Mouse (Mus musculus): ENCODE results near the gene Cse1l. TPM values are rescaled to one million over a fixed set of nuclear protein-coding genes. Genes with fewer than 3 reads are reported as not detected.

The Cse1l gene
- polyA plus RNA-seq, 1 experiment = 15.8 TPM

DNA sequence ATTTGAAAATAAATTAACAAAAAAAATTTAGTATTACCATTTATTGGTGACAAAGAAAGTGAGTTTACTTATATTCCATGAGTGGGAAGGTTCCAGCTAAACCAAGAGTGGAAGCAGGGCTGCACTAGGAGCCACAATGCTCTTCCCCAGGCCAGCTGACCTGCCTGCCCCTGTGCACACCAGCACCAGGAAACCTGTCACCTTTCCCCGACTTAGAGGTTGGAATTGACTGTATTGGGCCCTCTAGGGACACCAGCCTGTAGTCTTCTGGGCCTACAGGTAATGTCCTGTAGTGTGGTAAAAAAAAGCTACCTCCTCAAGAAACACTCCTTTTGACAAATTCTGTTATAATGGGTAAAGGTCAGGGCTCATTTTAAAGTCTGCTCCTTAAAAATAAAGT is 42.4 kb downstream of the Cse1l start:
- no peak overlapping the region for H3K27ac ChIP-seq (ENCODE audit: insufficient read depth, low read depth, low read length)
- WGBS = 39% methylated on average over 1 of the region's 1 CpGs
- DNase-seq = no peak
- no peaks in the 10 kb centered on the region for H3K27me3 ChIP-seq (replicated peaks; ENCODE audit: control insufficient read depth, insufficient read depth, low read length)
- peaks cover 6% of the 10 kb centered on the region for H3K36me3 ChIP-seq (ENCODE audit: control insufficient read depth, insufficient read depth, low read length)
- TF ChIP-seq CTCF (conservative IDR thresholded peaks at IDR 0.05; ENCODE audit: insufficient read depth, insufficient read length, low read depth, low read length) = no peak
- TF ChIP-seq POLR2A (IDR thresholded peaks at IDR 0.05; ENCODE audit: low read depth, low read length) = no peak
- no peaks in the 10 kb centered on the region for H3K4me1 ChIP-seq (ENCODE audit: control insufficient read depth, insufficient read depth, low read length)
- no peak overlapping the region for H3K4me3 ChIP-seq (ENCODE audit: insufficient read depth, low read depth, low read length)

DNA sequence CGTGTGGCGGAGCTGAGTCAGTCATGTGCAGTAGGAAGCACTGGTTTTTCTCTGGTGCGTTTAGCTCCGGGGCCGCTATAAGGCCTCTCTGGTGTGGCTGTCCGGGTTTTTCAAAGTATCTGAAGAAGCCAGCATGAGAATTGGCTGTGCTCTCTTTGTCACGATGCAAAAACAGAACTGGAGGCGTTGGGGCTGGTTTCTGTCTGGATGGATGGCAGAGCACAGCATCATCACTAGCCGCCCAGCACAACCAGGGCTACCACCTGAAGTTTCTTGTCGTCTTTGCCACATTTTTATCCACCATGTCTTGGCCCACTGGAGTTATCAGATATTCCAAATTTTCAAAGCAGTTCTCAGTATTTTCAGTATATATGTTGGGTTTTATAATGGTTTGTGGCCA is 43.1 kb downstream of the Cse1l start:
- WGBS = 85% methylated on average over 10 of the region's 10 CpGs
- Histone ChIP-seq H3K27me3 (replicated peaks; ENCODE audit: control insufficient read depth, insufficient read depth, low read length) (no peaks in the 10 kb centered on the region), H3K4me3 (ENCODE audit: insufficient read depth, low read depth, low read length) (no peak overlapping the region), H3K27ac (ENCODE audit: insufficient read depth, low read depth, low read length) (no peak overlapping the region), H3K36me3 (ENCODE audit: control insufficient read depth, insufficient read depth, low read length) (peaks cover 6% of the 10 kb centered on the region), H3K4me1 (ENCODE audit: control insufficient read depth, insufficient read depth, low read length) (no peaks in the 10 kb centered on the region)
- no peak for DNase-seq
- TF ChIP-seq POLR2A (IDR thresholded peaks at IDR 0.05; ENCODE audit: low read depth, low read length) (no peak), CTCF (conservative IDR thresholded peaks at IDR 0.05; ENCODE audit: insufficient read depth, insufficient read length, low read depth, low read length) (no peak)

DNA sequence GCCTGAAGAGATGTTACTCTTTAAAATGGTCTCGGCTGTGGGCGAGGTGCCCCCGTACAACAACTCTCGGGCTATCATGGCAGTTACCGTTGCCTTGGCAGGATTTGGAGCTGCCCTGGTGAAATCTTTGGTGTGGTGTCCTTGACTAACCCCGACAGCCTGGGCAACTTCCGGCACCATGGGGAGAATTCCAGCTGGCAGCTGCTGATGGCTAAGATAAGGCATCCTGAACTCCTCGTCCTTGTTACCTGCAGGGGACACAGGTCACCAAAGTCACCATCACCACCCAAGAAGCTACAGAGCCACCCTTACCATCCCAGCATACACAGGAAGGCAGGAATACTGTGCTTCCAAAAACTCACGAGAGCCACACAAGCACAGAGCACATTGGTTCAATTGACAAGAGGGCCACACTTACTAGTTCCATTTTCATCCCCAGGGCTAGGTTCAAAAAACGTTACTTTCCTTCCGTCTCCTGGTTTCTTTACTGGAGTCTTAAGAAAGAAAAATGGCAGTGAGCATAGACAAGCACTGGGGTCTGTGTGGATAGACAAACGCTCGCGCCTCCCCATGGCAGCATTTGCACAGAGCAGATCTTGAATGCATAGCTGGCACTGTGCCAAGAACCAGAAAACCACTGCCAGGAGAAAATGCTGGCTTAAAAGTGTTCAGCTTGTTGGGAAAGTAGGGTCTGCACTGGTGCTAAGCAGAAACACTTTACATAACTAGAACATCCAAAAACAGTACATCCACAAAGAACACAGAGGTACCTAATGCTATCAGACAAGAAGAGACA is 45.2 kb downstream of the Cse1l start:
- Histone ChIP-seq H3K4me3 (ENCODE audit: insufficient read depth, low read depth, low read length) (no peak overlapping the region), H3K36me3 (ENCODE audit: control insufficient read depth, insufficient read depth, low read length) (peaks cover 6% of the 10 kb centered on the region), H3K27me3 (replicated peaks; ENCODE audit: control insufficient read depth, insufficient read depth, low read length) (no peaks in the 10 kb centered on the region), H3K4me1 (ENCODE audit: control insufficient read depth, insufficient read depth, low read length) (no peaks in the 10 kb centered on the region), H3K27ac (ENCODE audit: insufficient read depth, low read depth, low read length) (no peak overlapping the region)
- TF ChIP-seq CTCF (conservative IDR thresholded peaks at IDR 0.05; ENCODE audit: insufficient read depth, insufficient read length, low read depth, low read length) = no peak
- TF ChIP-seq POLR2A (IDR thresholded peaks at IDR 0.05; ENCODE audit: low read depth, low read length) = no peak
- DNase-seq = no peak
- WGBS = 64% methylated on average over 14 of the region's 14 CpGs

GRCm38 (mm10) chr2:166952151-166952550 is 46.3 kb downstream of the Cse1l start:
- WGBS = 65% methylated on average over 6 of the region's 6 CpGs
- Histone ChIP-seq H3K27me3 (replicated peaks; ENCODE audit: control insufficient read depth, insufficient read depth, low read length) (no peaks in the 10 kb centered on the region), H3K4me3 (ENCODE audit: insufficient read depth, low read depth, low read length) (no peak overlapping the region), H3K27ac (ENCODE audit: insufficient read depth, low read depth, low read length) (no peak overlapping the region), H3K36me3 (ENCODE audit: control insufficient read depth, insufficient read depth, low read length) (peaks cover 6% of the 10 kb centered on the region), H3K4me1 (ENCODE audit: control insufficient read depth, insufficient read depth, low read length) (no peaks in the 10 kb centered on the region)
- TF ChIP-seq CTCF (conservative IDR thresholded peaks at IDR 0.05; ENCODE audit: insufficient read depth, insufficient read length, low read depth, low read length) (no peak), POLR2A (IDR thresholded peaks at IDR 0.05; ENCODE audit: low read depth, low read length) (no peak)
- peak; percentile 60 for DNase-seq

GRCm38 (mm10) chr2:166956805-166957204 is 51.0 kb downstream of the Cse1l start:
- TF ChIP-seq CTCF (conservative IDR thresholded peaks at IDR 0.05; ENCODE audit: insufficient read depth, insufficient read length, low read depth, low read length) (peak; percentile 28), POLR2A (IDR thresholded peaks at IDR 0.05; ENCODE audit: low read depth, low read length) (no peak)
- Histone ChIP-seq H3K27me3 (replicated peaks; ENCODE audit: control insufficient read depth, insufficient read depth, low read length) (no peaks in the 10 kb centered on the region), H3K4me1 (ENCODE audit: control insufficient read depth, insufficient read depth, low read length) (peaks cover 2% of the 10 kb centered on the region; the same call in 1 of the 2 replicates), H3K27ac (ENCODE audit: insufficient read depth, low read depth, low read length) (no peak overlapping the region), H3K36me3 (ENCODE audit: control insufficient read depth, insufficient read depth, low read length) (no peaks in the 10 kb centered on the region), H3K4me3 (ENCODE audit: insufficient read depth, low read depth, low read length) (no peak overlapping the region)
- peak; percentile 84 for DNase-seq
- 44% methylated on average over 7 of the region's 7 CpGs for WGBS

DNA sequence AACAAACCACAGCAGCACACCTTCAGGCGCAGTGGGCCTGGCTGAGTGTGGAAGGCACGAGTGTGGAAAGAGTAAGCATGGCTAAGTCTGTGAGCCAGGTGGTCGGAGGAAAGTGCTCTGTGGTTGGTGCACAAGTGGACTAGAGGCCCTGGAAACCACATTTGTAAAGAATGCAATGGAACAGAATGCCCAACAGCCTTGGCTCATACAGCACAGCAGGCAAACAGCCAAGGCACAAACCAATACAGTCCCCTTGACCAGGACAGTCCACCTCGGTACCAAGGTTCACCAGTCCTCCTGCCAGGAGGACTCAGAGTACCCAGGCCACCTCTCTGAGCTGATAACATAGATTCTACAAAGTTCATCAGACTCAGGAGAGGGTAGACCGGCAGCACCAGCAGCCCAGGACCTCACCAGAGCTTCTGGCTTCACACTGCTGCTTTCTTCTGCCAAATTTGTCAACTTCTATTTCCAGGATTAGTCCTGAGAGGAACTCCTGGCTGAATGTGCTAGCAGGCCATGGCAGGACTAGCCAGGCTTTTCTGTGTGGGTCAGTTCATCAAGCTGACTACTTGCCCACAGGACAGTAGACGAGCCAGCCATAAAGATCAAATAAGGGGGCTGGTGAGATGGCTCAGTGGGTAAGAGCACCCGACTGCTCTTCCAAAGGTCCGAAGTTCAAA is 54.9 kb downstream of the Cse1l start:
- no peak for TF ChIP-seq POLR2A (IDR thresholded peaks at IDR 0.05; ENCODE audit: low read depth, low read length)
- no peak for TF ChIP-seq CTCF (conservative IDR thresholded peaks at IDR 0.05; ENCODE audit: insufficient read depth, insufficient read length, low read depth, low read length)
- H3K4me3 ChIP-seq (ENCODE audit: insufficient read depth, low read depth, low read length) = no peak overlapping the region
- DNase-seq = peak; percentile 82
- 69% methylated on average over 8 of the region's 8 CpGs for WGBS
- peak overlapping the region; percentile 21; the same call in 1 of the 2 replicates for H3K27ac ChIP-seq (ENCODE audit: insufficient read depth, low read depth, low read length)
- no peaks in the 10 kb centered on the region for H3K36me3 ChIP-seq (ENCODE audit: control insufficient read depth, insufficient read depth, low read length)
- no peaks in the 10 kb centered on the region for H3K27me3 ChIP-seq (replicated peaks; ENCODE audit: control insufficient read depth, insufficient read depth, low read length)
- H3K4me1 ChIP-seq (ENCODE audit: control insufficient read depth, insufficient read depth, low read length) = peaks cover 2% of the 10 kb centered on the region; the same call in 1 of the 2 replicates

DNA sequence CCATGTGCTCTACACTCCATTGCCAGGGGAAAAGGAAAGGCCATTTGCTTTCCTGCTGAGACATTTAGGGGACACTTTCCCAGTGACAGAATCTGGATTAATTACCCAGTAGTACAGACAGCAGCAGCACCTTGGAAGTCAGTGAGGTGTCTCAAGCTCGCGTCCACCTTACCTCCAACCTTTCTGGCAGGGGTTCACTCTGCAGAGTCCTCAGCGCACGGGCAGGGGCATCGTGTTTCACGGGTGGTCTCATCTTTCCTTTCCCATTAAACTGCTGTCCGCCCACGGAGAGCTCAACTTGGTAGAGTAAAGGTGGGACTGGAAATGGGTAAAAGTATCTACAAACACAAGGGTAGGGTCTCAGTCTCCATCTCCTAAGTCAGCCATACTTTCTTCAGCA is 57.4 kb downstream of the Cse1l start:
- WGBS = 54% methylated on average over 8 of the region's 8 CpGs
- Histone ChIP-seq H3K4me3 (ENCODE audit: insufficient read depth, low read depth, low read length) (no peak overlapping the region), H3K4me1 (ENCODE audit: control insufficient read depth, insufficient read depth, low read length) (peaks cover 2% of the 10 kb centered on the region; the same call in 1 of the 2 replicates), H3K27me3 (replicated peaks; ENCODE audit: control insufficient read depth, insufficient read depth, low read length) (no peaks in the 10 kb centered on the region), H3K36me3 (ENCODE audit: control insufficient read depth, insufficient read depth, low read length) (no peaks in the 10 kb centered on the region), H3K27ac (ENCODE audit: insufficient read depth, low read depth, low read length) (no peak overlapping the region)
- DNase-seq = no peak
- TF ChIP-seq CTCF (conservative IDR thresholded peaks at IDR 0.05; ENCODE audit: insufficient read depth, insufficient read length, low read depth, low read length) (no peak), POLR2A (IDR thresholded peaks at IDR 0.05; ENCODE audit: low read depth, low read length) (no peak)
